Mouse (Mus musculus) cerebellum, postnatal 36 days (tissue): ENCODE results near the gene Olfr461.
"Not testable (repeated sequence)": the region's sequence is repeated elsewhere in the genome, so short reads cannot be mapped to it uniquely, and the experiment has no call there.

ENCODE experiments used
- DNase-seq, 2 experiments: peaks; one replicate each; pipeline ENCODE4 v3.0.0; 2021 to 2022; ENCODE audit warnings: mixed read lengths in 2 of 2

Gene Olfr461

DNA sequence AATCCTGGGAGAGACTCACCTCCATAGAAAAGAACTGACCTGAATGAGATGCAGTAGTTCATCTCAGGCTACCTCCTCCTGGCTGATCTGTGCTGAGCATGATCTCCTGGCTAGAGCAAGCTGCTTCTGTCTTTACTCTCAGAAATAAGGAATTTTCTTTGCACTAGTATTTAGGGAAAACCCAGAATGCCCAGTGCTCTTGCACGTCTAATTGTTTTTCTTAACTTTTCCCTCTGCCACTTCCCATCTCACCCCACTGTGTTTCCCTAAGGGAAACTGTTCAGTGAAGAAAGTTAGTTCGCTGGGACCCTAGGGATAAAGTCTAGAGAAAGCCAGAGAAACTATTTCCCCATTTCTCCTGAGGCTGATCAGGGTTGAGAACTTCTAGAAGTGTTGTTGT lies at the start of gene Olfr461:
Gene Olfr461 (minus strand): TSS at position 101 of the 400 bp plus-strand sequence.
- no peak for DNase-seq

DNA sequence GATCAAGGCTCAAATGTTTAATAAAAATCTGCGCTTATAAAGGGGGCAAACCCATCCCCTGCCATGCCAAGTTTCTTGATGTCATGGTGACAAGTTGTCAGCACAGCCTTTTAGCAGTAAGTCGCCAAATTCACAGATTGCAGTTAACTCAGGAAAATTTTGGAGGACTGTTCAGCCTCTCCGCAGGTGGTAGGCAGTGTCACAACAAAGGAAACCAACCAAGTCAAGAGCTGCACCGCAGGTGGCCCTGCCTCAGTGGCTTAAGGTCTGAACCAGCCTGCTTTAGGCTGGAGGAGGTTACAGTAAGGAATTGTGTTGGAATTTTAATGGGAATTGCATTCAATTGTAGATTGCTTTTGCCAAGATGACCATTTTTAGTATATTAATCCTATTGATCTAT lies 43.7 kb upstream of the Olfr461 start:
- DNase-seq = not testable (repeated sequence)

DNA sequence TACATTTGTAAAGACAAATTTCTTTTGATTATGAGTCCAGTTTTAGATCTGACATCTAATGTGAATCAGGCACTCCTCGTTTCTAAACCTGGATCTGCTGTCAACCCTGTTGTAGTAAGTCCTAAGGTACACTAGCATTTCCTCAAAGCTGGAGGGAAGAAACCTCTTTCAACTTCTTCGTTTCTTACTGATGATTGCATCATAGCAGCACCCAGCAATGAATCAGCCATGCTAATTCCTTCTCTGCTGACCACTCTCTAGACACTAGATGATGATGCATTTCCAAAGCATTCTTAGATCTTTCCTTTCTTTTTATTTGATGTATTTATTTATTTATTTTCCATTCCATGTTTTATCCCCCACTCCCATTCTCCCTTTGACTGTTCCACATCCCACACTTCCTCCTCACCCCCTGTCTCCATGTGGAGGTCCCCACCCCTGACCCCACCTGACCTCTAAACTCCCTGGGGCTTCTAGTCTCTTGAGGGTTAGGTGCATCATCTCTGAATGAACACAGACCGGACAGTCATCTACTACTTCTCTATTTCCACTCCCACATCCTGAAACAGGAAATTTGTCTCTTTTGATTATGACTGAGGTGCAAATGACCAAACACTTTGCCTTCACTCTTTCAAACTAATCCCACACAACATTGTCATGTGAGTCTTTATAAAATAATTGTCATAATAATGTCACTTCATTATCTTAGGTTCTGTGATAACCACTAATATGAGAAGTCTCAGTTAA lies 40.1 kb upstream of the Olfr461 start:
- DNase-seq = no peak

DNA sequence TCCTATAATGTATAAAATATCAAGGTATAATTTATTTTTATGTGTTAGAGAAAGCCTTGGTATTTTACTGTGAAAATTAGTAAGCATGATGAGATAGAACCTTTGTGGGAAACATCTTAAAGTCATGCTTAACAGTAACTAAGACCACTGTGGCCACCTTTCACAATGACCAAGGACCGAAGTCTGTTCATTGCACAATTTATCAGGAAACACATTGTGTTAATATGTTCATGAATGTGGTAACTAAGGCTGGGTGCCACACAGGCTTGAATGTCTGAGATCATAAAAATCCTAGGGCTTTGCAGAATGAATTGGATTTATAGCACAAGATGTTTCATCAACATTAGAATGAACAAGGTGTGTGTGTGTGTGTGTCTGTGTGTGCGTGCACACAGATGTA lies 33.5 kb upstream of the Olfr461 start:
- DNase-seq = no peak

DNA sequence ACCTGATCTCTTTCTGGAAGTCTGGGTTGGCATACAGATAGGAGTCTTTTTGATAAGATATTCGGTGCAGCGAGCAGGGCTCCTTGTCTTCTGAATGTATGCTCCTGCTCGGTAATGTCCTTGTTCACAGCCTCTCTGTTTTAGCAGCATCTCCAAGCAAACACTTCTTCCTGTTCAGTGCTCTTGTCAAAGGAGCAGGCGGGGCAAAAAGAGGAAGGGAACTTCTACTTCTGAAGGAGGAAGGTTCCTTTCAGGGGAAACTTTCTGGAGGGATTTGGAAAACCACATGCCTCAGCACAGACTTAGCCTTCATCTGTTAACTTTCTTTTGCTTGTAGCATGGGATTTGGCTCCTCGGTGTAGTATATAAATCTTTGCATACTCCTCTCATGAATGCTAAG lies 30.8 kb upstream of the Olfr461 start, which contains the start of gene Clec5a:
Gene Clec5a (minus strand): TSS at position 177 of the 400 bp plus-strand sequence.
- DNase-seq = no peak

DNA sequence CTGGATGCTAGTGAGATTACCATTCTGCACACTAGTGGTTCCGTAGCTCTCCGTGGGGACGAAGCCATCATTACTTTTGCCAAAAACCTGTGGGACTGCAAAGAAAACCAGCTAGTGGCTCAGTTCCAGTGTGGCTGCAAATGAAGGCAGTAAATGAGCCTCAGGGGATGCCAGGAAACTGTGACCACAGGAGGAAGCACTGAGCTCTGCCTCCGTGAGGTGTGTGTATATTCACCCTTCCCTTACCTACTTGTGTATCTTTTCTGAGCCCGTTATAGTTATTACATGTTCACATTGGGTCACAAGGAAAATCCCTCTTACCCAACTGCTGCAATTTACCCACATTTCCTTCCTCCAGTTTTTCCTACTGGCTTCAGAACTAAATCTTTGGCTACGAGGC lies 29.5 kb upstream of the Olfr461 start:
- no peak for DNase-seq

DNA sequence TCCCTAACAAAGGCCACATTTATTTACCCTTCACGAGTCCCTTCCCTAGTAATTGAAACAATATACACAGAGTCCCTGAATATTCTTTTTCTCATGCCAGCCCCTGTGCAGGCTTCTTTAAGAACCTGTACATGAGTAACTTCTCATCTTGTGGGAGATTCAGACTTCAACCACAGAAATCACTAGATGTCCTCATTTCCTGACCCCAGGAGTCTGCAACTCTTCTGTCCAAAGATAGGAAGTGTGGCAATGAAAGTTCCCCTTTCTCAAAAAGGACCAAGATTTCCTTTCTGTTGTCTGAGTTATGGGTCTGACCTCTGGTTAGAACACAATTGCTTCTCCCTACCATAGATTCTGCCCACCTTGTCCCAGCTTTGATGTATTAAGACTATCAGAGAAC lies 21.5 kb upstream of the Olfr461 start:
- DNase-seq = no peak

DNA sequence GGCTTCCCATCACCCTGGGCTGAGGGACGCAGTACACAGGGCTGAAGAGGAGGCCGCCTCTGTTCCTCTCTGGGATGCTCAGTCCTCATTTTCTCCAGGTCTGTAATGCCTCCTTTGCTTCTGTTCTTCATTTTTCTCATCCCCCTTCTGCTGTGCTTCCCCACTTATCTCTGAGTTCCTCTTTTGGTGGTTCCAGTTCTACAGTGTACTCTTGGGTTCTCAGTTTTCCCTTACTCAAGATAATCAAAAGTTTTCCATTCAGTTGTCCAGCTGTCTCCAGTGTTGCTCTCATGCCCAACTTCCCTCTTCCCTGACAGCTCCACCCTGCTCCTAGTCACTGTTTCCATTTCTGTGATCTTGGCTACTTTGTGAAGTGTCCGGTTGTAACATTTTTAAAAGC lies 18.8 kb upstream of the Olfr461 start:
- no peak for DNase-seq

DNA sequence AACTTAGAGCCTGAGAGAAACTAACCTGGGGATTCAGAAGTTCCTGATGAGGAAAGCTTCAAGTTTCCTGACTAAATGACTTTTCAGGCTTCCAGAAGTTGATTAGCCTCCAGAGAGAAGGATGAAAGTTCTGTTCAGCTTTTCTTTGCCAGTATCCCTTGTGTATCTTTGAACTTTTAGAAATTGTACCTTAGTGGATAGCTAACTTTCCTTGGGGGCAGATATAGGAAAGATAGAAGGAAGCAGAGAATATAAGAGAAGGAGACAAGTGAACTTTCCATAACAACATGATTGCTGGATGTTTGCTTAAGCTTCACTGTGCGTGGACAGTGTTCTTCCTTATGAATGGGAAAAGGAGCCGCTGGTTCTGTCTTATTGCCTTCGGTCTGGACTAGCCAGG lies 14.3 kb upstream of the Olfr461 start, which contains the start of gene Olfr460:
Gene Olfr460 (plus strand): TSS at position 301 of the 400 bp plus-strand sequence.
- no peak for DNase-seq

DNA sequence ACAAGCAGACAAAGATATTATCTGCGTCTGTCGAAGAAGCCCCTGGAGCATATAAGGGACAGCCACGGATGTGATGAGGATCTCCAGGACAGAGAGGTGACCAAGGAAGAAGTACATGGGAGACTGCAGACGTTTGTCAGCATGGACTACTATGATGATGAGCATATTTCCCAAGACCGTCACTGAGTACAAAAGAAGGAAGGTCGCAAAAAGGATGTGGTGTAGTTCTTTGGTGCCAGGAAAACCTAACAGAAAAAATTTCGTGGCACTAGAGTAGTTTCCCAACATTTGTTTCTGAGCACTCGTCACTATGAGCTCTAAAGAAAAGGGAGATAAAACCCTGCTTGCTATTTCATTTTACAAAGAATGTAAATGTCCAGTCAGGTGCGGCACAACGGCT lies 10.2 kb downstream of the Olfr461 start:
- DNase-seq = no peak

DNA sequence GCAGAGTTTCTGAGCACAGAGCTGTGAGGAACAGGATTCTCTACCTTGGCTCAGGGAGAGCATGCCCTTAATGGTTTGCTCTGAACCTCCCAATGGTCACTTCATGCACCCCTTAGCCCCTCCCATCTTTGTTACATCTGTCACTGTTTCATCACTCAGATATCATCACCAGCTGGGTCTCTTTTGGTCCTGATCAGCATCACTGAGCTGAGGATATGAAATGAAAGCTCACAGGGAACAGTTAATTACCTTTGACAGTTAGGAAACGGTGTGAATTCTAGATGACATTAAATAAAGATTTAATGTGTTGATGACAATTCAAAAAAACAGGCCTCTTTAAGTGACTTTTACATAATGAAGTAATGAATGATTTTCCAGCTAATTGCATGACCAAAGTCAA lies 35.4 kb downstream of the Olfr461 start, which contains the start of gene Prss37:
Gene Prss37 (minus strand): TSS at position 101 of the 400 bp plus-strand sequence.
- DNase-seq = no peak

DNA sequence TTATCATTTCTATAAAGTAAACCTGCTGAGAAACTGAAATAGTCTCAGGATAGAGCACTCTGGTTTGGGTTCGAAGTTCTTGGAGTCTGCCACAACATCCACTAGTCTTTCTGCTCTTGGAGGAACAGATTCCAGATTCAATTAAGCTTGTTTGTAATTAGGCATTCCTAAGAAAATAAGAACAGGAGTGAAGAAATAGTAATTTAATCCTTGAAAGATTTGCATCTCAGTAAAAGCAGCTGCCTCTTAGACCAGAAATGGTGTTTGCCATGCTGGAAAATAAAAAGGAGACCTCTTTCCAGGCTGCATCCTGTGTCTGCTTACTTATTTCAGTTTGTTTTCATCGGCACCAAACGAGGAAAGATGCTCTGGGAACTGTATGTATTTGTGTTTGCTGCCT lies 61.6 kb downstream of the Olfr461 start, which contains the start of gene Tas2r108:
Gene Tas2r108 (plus strand): TSS at position 301 of the 400 bp plus-strand sequence.
- no peak for DNase-seq
